Mouse (Mus musculus) hindbrain, embryonic 14.5 days (tissue): ENCODE results near the gene Napb. TPM values are rescaled to one million over a fixed set of nuclear protein-coding genes. Genes with fewer than 3 reads are reported as not detected.
"Not testable (repeated sequence)": the region's sequence is repeated elsewhere in the genome, so short reads cannot be mapped to it uniquely, and the experiment has no call there.

Experiments
- ATAC-seq: fragments of 200-750 bp; cut with Nextera tagmentation; 2 replicates; pipeline ENCODE4 v1.8.0; 2017; ENCODE audit warnings: moderate number of reproducible peaks, mild to moderate bottlenecking, moderate TSS enrichment, moderate library complexity; ENCODE audit not compliant: low FRiP score
- DNase-seq: peaks from one replicate; pipeline ENCODE4 v3.0.0-alpha.2; 2015; ENCODE audit warnings: low spot score
- H3K27ac ChIP-seq: fragments of 300-500 bp; sonication (generic); 2 replicates; pipeline ENCODE4 v1.5.1; 2014; ENCODE audit warnings: mild to moderate bottlenecking, moderate library complexity
- H3K27me3 ChIP-seq: fragments of 300-500 bp; sonication (generic); 2 replicates; pipeline ENCODE4 v1.6.1; 2014; ENCODE audit warnings: mild to moderate bottlenecking, low read length, mixed read lengths; ENCODE audit not compliant: control insufficient read depth, insufficient read depth
- H3K36me3 ChIP-seq: fragments of 300-500 bp; sonication (generic); replicated peaks from 2 replicates; pipeline ENCODE4 v1.6.1; 2014; ENCODE audit not compliant: control insufficient read depth, insufficient read depth
- H3K4me1 ChIP-seq: fragments of 300-500 bp; sonication (generic); replicated peaks from 2 replicates; pipeline ENCODE4 v1.6.1; 2014; ENCODE audit warnings: antibody characterized with exemption, low read length, mixed read lengths; ENCODE audit not compliant: control insufficient read depth, insufficient read depth
- H3K4me2 ChIP-seq: fragments of 300-500 bp; sonication (generic); replicated peaks from 2 replicates; pipeline ENCODE4 v1.6.1; 2014; ENCODE audit warnings: mild to moderate bottlenecking, moderate library complexity
- H3K4me3 ChIP-seq: fragments of 300-500 bp; sonication (generic); replicated peaks from 2 replicates; pipeline ENCODE4 v1.5.1; 2014; ENCODE audit warnings: mild to moderate bottlenecking, low read length
- H3K9ac ChIP-seq: fragments of 300-500 bp; sonication (generic); 2 replicates; pipeline ENCODE4 v1.6.1; 2014
- H3K9me3 ChIP-seq: fragments of 300-500 bp; sonication (generic); 2 replicates; pipeline ENCODE4 v1.6.1; 2016; ENCODE audit warnings: low read length; ENCODE audit not compliant: control insufficient read depth
- WGBS: fragments of 180-500 bp; shearing (Covaris S2); extraction: QIAGEN DNeasy Blood & Tissue Kit; methylation state at CpG from one replicate; pipeline ENCODE4 v1.1.7; 2014; 5-methylcytosine and 5-hydroxymethylcytosine counted together
- polyA plus RNA-seq: library from polyadenylated mRNA; unstranded; fragments of >200 nt; fragmentation: Nextera tagmentation; extraction: Ambion mirVana; gene quantifications from 2 replicates; pipeline ENCODE4 v1.2.1, GENCODE M21; 2014

The Napb gene
- polyA plus RNA-seq: 94.1 and 99.4 TPM in 2 replicates

- WGBS: 3% methylated on average over 18 of the region's 18 CpGs
- no peaks in the 10 kb centered on the region for H3K27me3 ChIP-seq
- H3K4me3 ChIP-seq: peak within 1 kb of the TSS; percentile 86
- H3K36me3 ChIP-seq: no peaks in the 10 kb centered on the region
- DNase-seq (peak; percentile 92), ATAC-seq (peak; percentile 100)
- H3K27ac ChIP-seq: peak within 1 kb of the TSS; percentile 61
- no peaks in the 10 kb centered on the region for H3K9me3 ChIP-seq
- peak within 1 kb of the TSS; percentile 95 for H3K9ac ChIP-seq
- peaks cover 24% of the 10 kb centered on the region for H3K4me1 ChIP-seq
- peak within 1 kb of the TSS; percentile 89 for H3K4me2 ChIP-seq
Measured at GRCm38 (mm10) chr2:148732327-148733000, at the start of gene Napb. Napb (minus strand) TSS chr2:148732467.

- Histone ChIP-seq H3K9ac (no peak within 1 kb of the TSS), H3K4me2 (no peak within 1 kb of the TSS), H3K4me3 (no peak within 1 kb of the TSS), H3K36me3 (no peaks in the 10 kb centered on the region), H3K27ac (no peak within 1 kb of the TSS), H3K27me3 (no peaks in the 10 kb centered on the region), H3K9me3 (no peaks in the 10 kb centered on the region), H3K4me1 (no peaks in the 10 kb centered on the region)
- 23% methylated on average over 1 of the region's 1 CpGs for WGBS
- DNase-seq (no peak), ATAC-seq (no peak)
Measured at GRCm38 (mm10) chr2:148781709-148782108, 49.4 kb upstream of the Napb start, which contains the start of gene 8030411F24Rik. 8030411F24Rik (plus strand) TSS chr2:148782009.

GRCm38 (mm10) chr2:148771397-148771796 is 39.1 kb upstream of the Napb start, which contains the start of gene Cst11:
Cst11 (minus strand) TSS chr2:148771497.
- H3K4me1 ChIP-seq, H3K4me2 ChIP-seq, H3K9ac ChIP-seq, H3K27me3 ChIP-seq, H3K36me3 ChIP-seq, DNase-seq, ATAC-seq, H3K9me3 ChIP-seq, H3K27ac ChIP-seq, H3K4me3 ChIP-seq: not testable (repeated sequence)
- WGBS: 84% methylated on average over 4 of the region's 4 CpGs

GRCm38 (mm10) chr2:148763648-148764388 is 31.6 kb upstream of the Napb start:
- no peak for ATAC-seq
- WGBS: 100% methylated on average over 1 of the region's 1 CpGs
- H3K4me1 ChIP-seq: no peaks in the 10 kb centered on the region

GRCm38 (mm10) chr2:148754310-148754846 is 22.1 kb upstream of the Napb start:
- no peaks in the 10 kb centered on the region for H3K27me3 ChIP-seq
- no peaks in the 10 kb centered on the region for H3K36me3 ChIP-seq
- H3K4me2 ChIP-seq: no peak overlapping the region
- ATAC-seq: no peak
- H3K4me1 ChIP-seq: no peaks in the 10 kb centered on the region
- 70% methylated on average over 1 of the region's 1 CpGs for WGBS
- H3K9ac ChIP-seq: no peak overlapping the region
- H3K4me3 ChIP-seq: no peak overlapping the region
- DNase-seq: no peak
- no peaks in the 10 kb centered on the region for H3K9me3 ChIP-seq
- no peak overlapping the region for H3K27ac ChIP-seq

More at GRCm38 (mm10) chr2:148763648-148764388, 31.6 kb upstream of the Napb start:
- H3K9me3 ChIP-seq: no peaks in the 10 kb centered on the region
- no peak overlapping the region for H3K4me2 ChIP-seq
- no peak overlapping the region for H3K4me3 ChIP-seq
- H3K36me3 ChIP-seq: no peaks in the 10 kb centered on the region
- H3K27me3 ChIP-seq: no peaks in the 10 kb centered on the region
- no peak overlapping the region for H3K27ac ChIP-seq
- no peak overlapping the region for H3K9ac ChIP-seq
- DNase-seq: no peak

- H3K36me3 ChIP-seq: no peaks in the 10 kb centered on the region
Measured at GRCm38 (mm10) chr2:148751893-148752813, 19.9 kb upstream of the Napb start.

GRCm38 (mm10) chr2:148750058-148750457 is 17.8 kb upstream of the Napb start, which contains the start of gene Cstl1:
Cstl1 (plus strand) TSS chr2:148750358.
- Histone ChIP-seq H3K4me2 (no peak within 1 kb of the TSS), H3K36me3 (no peaks in the 10 kb centered on the region), H3K27me3 (no peaks in the 10 kb centered on the region), H3K9ac (no peak within 1 kb of the TSS), H3K27ac (no peak within 1 kb of the TSS), H3K4me1 (no peaks in the 10 kb centered on the region), H3K4me3 (no peak within 1 kb of the TSS), H3K9me3 (no peaks in the 10 kb centered on the region)
- ATAC-seq (no peak), DNase-seq (no peak)
- 84% methylated on average over 1 of the region's 1 CpGs for WGBS

More at GRCm38 (mm10) chr2:148751893-148752813, 19.9 kb upstream of the Napb start:
- 18% methylated on average over 15 of the region's 15 CpGs for WGBS
- Histone ChIP-seq H3K4me3 (peak overlapping the region; percentile 27), H3K27ac (no peak overlapping the region), H3K9ac (0 out of 2 replicates have a peak overlapping the region, but pooled peaks have one; percentile 7), H3K4me2 (peak overlapping the region; percentile 51), H3K9me3 (no peaks in the 10 kb centered on the region), H3K4me1 (no peaks in the 10 kb centered on the region), H3K27me3 (no peaks in the 10 kb centered on the region)
- peak; percentile 94 for DNase-seq
- ATAC-seq: peak; percentile 91

- WGBS: 76% methylated on average over 3 of the region's 3 CpGs
- no peak overlapping the region for H3K27ac ChIP-seq
- H3K9me3 ChIP-seq: no peaks in the 10 kb centered on the region
- H3K27me3 ChIP-seq: no peaks in the 10 kb centered on the region
- DNase-seq (no peak), ATAC-seq (no peak)
- H3K4me1 ChIP-seq: no peaks in the 10 kb centered on the region
- H3K36me3 ChIP-seq: no peaks in the 10 kb centered on the region
- H3K4me3 ChIP-seq: no peak overlapping the region
- no peak overlapping the region for H3K9ac ChIP-seq
- H3K4me2 ChIP-seq: no peak overlapping the region
Measured at GRCm38 (mm10) chr2:148743846-148744407, 11.7 kb upstream of the Napb start.
